Mouse (Mus musculus) testis, adult 2 months (tissue): ENCODE results near the gene Zglp1.

Source experiments
- CTCF ChIP-seq: fragments of 200-500 bp; IDR thresholded peaks from 2 replicates; pipeline ENCODE4 v1.5.1; 2012; ENCODE audit warnings: low read depth, mild to moderate bottlenecking, inconsistent platforms, low read length, moderate library complexity; ENCODE audit not compliant: control insufficient read depth, insufficient read depth, insufficient replicate concordance
- POLR2A ChIP-seq: fragments of 200-500 bp; IDR thresholded peaks from 2 replicates; pipeline ENCODE4 v1.6.1; 2012; ENCODE audit warnings: low read depth, mild to moderate bottlenecking, inconsistent platforms, low read length, moderate library complexity; ENCODE audit not compliant: control insufficient read depth

GRCm38 (mm10) chr9:21030781-21031250, 36.1 kb downstream of the Zglp1 start:
- TF ChIP-seq CTCF (no peak; the same call in 1 of the 2 replicates), POLR2A (no peak)
